ENCODE assay signal across 13 mouse cellular contexts in the genomic region with DNA sequence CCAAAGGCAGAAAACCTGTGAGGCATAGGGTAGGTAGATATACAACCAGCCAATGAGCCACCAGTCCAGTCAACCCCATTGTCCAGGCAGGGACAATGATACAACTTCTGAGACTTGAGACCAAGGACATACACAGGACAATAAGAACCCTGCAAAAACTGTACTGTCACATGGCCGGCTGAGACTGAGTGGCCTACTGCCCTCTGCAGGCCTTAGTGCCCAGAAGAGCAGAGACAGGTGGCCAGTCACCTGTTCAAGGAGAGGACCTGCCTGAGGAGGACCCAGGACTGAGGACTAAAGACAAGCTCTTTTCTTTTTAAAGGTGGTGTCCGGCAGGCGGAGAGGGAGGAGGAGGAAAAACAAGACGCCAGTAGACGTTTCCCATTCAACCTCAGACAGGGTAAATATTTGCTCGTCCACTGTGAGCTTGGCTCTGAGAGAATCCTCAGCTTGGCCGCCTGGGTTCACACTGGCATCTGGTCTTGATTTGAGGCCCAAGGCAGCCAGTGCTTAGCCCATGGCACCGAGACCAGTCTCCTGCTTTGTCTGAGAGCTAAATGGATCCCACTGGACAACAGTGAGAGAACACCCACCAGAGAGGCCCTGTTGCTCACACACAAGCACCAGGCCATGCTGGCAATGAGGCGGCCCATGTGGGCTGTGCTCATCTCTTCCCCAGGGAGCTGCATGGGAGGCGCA. TPM values are rescaled to one million over a fixed set of nuclear protein-coding genes. Genes with fewer than 3 reads are reported as not detected.
DNase-seq lines count a peak whose midpoint lies in the region; ATAC-seq and TF ChIP-seq lines count a peak whose summit lies in the region.
"Had no signal": no experiment of that assay in that cellular context is flagged by ENCODE, and none has a peak within 500 bp of the region (broad histone marks: within the 10 kb centered on the region; RNA-seq: fewer than 3 reads in every experiment).

No protein-coding gene starts in this region.

- no peak overlapping the region for H3K4me3 ChIP-seq in lung, embryonic 14.5 days (ENCODE audit: low read depth, low read length)
- no peak overlapping the region for H3K4me3 ChIP-seq in embryonic facial prominence, embryonic 14.5 days (ENCODE audit: low read depth, low read length)
- no peak overlapping the region for H3K4me3 ChIP-seq in small intestine, adult 2 months (ENCODE audit: low read depth, low read length)
- H3K4me3 ChIP-seq: heart, embryonic 13.5 days had no signal

- WGBS in lung, embryonic 14.5 days, result 56% methylated on average over 10 of the region's 10 CpGs
- 57% methylated on average over 9 of the region's 10 CpGs for WGBS in embryonic facial prominence, embryonic 14.5 days
- 73% methylated on average over 10 of the region's 10 CpGs for WGBS in small intestine, adult 2 months

- ATAC-seq in lung, embryonic 14.5 days (ENCODE audit: insufficient read depth), result no peak
- ATAC-seq in embryonic facial prominence, embryonic 14.5 days (ENCODE audit: low read depth), result no peak

- no peaks in the 10 kb centered on the region for H3K27me3 ChIP-seq in lung, embryonic 14.5 days (ENCODE audit: insufficient read depth, low read length)
- no peaks in the 10 kb centered on the region for H3K27me3 ChIP-seq in embryonic facial prominence, embryonic 14.5 days (replicated peaks; ENCODE audit: control insufficient read depth, insufficient read depth, low read length)
- no peaks in the 10 kb centered on the region for H3K27me3 ChIP-seq in small intestine, adult 2 months (ENCODE audit: control insufficient read depth, insufficient read depth, low read length)
- H3K27me3 ChIP-seq: heart, embryonic 13.5 days had no signal

- H3K9ac ChIP-seq in lung, embryonic 14.5 days, result no peak overlapping the region
- no peak overlapping the region for H3K9ac ChIP-seq in embryonic facial prominence, embryonic 14.5 days (ENCODE audit: low read depth, low read length)
- H3K9ac ChIP-seq: heart, embryonic 13.5 days had no signal

- H3K4me1 ChIP-seq in lung, embryonic 14.5 days (ENCODE audit: insufficient read depth), result peaks cover 51% of the 10 kb centered on the region
- H3K4me1 ChIP-seq in embryonic facial prominence, embryonic 14.5 days (ENCODE audit: control insufficient read depth, insufficient read depth, low read length), result peaks cover 60% of the 10 kb centered on the region
- H3K4me1 ChIP-seq in small intestine, adult 2 months (ENCODE audit: control insufficient read depth, insufficient read depth, insufficient read length, low read length), result peaks cover 5% of the 10 kb centered on the region

- peak; percentile 86 for DNase-seq in heart, adult 11 months
- no peak for DNase-seq in heart, postnatal 25 days (ENCODE audit: low spot score)
- DNase-seq in lung, embryonic 14.5 days, result no peak
- no peak for DNase-seq in lung, postnatal 10 days
- no peak for DNase-seq in embryonic facial prominence, embryonic 14.5 days (ENCODE audit: low spot score)
- no peak for DNase-seq in ovary, postnatal 10 days (ENCODE audit: low spot score)
- DNase-seq in gastrocnemius, postnatal 25 days, result no peak
- DNase-seq: adrenal gland, adult 8-10 months; embryo, embryonic 11 days; right cerebral cortex, postnatal 25 days; thymus, adult 18-20 months had no signal

- no peak for TF ChIP-seq POLR2A in small intestine, adult 2 months (IDR thresholded peaks at IDR 0.05; ENCODE audit: low read depth, low read length)

- intact Hi-C loops in heart, postnatal 25 days (cut with DNase I), result no loop called here

- no peaks in the 10 kb centered on the region for H3K9me3 ChIP-seq in lung, embryonic 14.5 days (ENCODE audit: low read depth, low read length)
- H3K9me3 ChIP-seq in embryonic facial prominence, embryonic 14.5 days (ENCODE audit: control insufficient read depth, low read length), result no peaks in the 10 kb centered on the region
- H3K9me3 ChIP-seq: heart, embryonic 13.5 days had no signal

- no peak overlapping the region for H3K4me2 ChIP-seq in lung, embryonic 14.5 days
- H3K4me2 ChIP-seq in embryonic facial prominence, embryonic 14.5 days (ENCODE audit: low read depth, low read length), result no peak overlapping the region
- H3K4me2 ChIP-seq: heart, embryonic 13.5 days had no signal

- H3K27ac ChIP-seq in lung, embryonic 14.5 days (ENCODE audit: low read depth), result peak overlapping the region; percentile 22; the same call in 1 of the 2 replicates
- H3K27ac ChIP-seq in embryonic facial prominence, embryonic 14.5 days (replicated peaks; ENCODE audit: low read depth, low read length), result peak overlapping the region; percentile 25; the same call in 1 of the 2 replicates
- H3K27ac ChIP-seq in small intestine, adult 2 months (ENCODE audit: insufficient read depth, low read depth, low read length), result no peak overlapping the region
- H3K27ac ChIP-seq: heart, embryonic 13.5 days had no signal

- TF ChIP-seq CTCF in lung, embryonic 14.5 days (IDR thresholded peaks at IDR 0.05; ENCODE audit: low read depth), result no peak
- peak; percentile 45; the same call in 1 of the 2 replicates for TF ChIP-seq CTCF in small intestine, adult 2 months (IDR thresholded peaks at IDR 0.05; ENCODE audit: extremely low read depth, insufficient read length, insufficient replicate concordance, low read depth, low read length)

- no peaks in the 10 kb centered on the region for H3K36me3 ChIP-seq in lung, embryonic 14.5 days (ENCODE audit: insufficient read depth)
- no peaks in the 10 kb centered on the region for H3K36me3 ChIP-seq in embryonic facial prominence, embryonic 14.5 days (ENCODE audit: control insufficient read depth, insufficient read depth, low read length)
- no peaks in the 10 kb centered on the region for H3K36me3 ChIP-seq in small intestine, adult 2 months (ENCODE audit: control insufficient read depth, insufficient read depth, low read length)
- H3K36me3 ChIP-seq: heart, embryonic 13.5 days had no signal

RNA-seq across cellular contexts. Expression of a gene that starts 56.4 kb away (rescaled TPM):
- 10 to 100 TPM; 14.0 to 14.5 TPM for total RNA-seq in heart, postnatal 25 days (2021)
- 16.1 and 16.4 TPM in 2 replicates for polyA plus RNA-seq in lung, embryonic 14.5 days (2014; fragmentation: Nextera tagmentation; extraction: Ambion mirVana)
- polyA plus RNA-seq in embryonic facial prominence, embryonic 14.5 days (2014; fragmentation: Nextera tagmentation; extraction: Ambion mirVana), result 17.0 and 19.3 TPM in 2 replicates
- polyA plus RNA-seq in small intestine, adult 2 months (2012; rRNA removed), result 13.9 and 21.6 TPM in 2 replicates
- total RNA-seq in gastrocnemius, postnatal 25 days (2021), result 10 to 100 TPM; 42.7 to 67.5 TPM
